Comparison of ENCODE assay signal across 9 mouse cellular contexts in the genomic region with DNA sequence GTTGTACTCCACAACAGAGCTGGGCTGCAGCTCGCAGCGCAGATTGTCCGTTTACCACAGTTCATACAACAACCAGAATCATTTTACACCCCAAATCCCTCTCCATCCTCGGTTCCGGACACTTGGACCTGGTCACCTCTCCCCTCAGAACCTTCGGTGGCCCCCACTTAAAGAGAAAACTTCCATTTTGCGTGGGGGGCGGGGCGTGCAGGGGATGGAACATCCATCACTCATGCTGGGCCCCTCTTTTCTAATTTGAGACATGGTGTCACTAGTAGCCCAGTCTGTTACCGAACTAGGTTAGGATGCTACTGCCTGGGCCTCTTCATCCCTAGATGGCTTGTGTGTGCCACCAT. TPM values are rescaled to one million over a fixed set of nuclear protein-coding genes. Genes with fewer than 3 reads are reported as not detected.
DNase-seq lines count a peak whose midpoint lies in the region; ATAC-seq and TF ChIP-seq lines count a peak whose summit lies in the region.
"Had no signal": no experiment of that assay in that cellular context is flagged by ENCODE, and none has a peak within 500 bp of the region (broad histone marks: within the 10 kb centered on the region; RNA-seq: fewer than 3 reads in every experiment).

No protein-coding gene starts in this region.

- peak overlapping the region; percentile 56 for H3K4me3 ChIP-seq in heart, embryonic 10.5 days
- H3K4me3 ChIP-seq in thymus, adult 2 months (ENCODE audit: control insufficient read depth, insufficient read depth, low read length), result peak overlapping the region; percentile 28
- peak overlapping the region; percentile 36 for H3K4me3 ChIP-seq in intestine, embryonic 14.5 days (ENCODE audit: low read depth, low read length)
- H3K4me3 ChIP-seq in midbrain, embryonic 13.5 days (replicated peaks), result peak overlapping the region; percentile 43

- H3K4me2 ChIP-seq in intestine, embryonic 14.5 days (ENCODE audit: low read length), result peak overlapping the region; percentile 66
- peak overlapping the region; percentile 64 for H3K4me2 ChIP-seq in midbrain, embryonic 13.5 days (replicated peaks)

- peak overlapping the region; percentile 91 for H3K27ac ChIP-seq in heart, embryonic 10.5 days
- peak overlapping the region; percentile 57 for H3K27ac ChIP-seq in thymus, adult 2 months (ENCODE audit: control insufficient read depth, insufficient read depth, low read length)
- peak overlapping the region; percentile 91 for H3K27ac ChIP-seq in intestine, embryonic 14.5 days (ENCODE audit: low read depth)
- H3K27ac ChIP-seq in midbrain, embryonic 13.5 days, result peak overlapping the region; percentile 93

- no peak for TF ChIP-seq POLR2A in thymus, adult 2 months (IDR thresholded peaks at IDR 0.05; ENCODE audit: control insufficient read depth, extremely low read depth, insufficient read depth, low read length, poor library complexity)

- no peaks in the 10 kb centered on the region for H3K9me3 ChIP-seq in heart, embryonic 10.5 days
- no peaks in the 10 kb centered on the region for H3K9me3 ChIP-seq in intestine, embryonic 14.5 days (ENCODE audit: control insufficient read depth, low read length)
- no peaks in the 10 kb centered on the region for H3K9me3 ChIP-seq in midbrain, embryonic 13.5 days

- peak overlapping the region; percentile 66 for H3K9ac ChIP-seq in intestine, embryonic 14.5 days (ENCODE audit: low read length)
- peak overlapping the region; percentile 75 for H3K9ac ChIP-seq in midbrain, embryonic 13.5 days (replicated peaks)

- DNase-seq in heart, embryonic 10.5 days (ENCODE audit: low spot score), result no peak
- no peak for DNase-seq in heart, adult 8-10 months (ENCODE audit: low spot score)
- peak; percentile 51 for DNase-seq in thymus, adult 2 months
- no peak for DNase-seq in thymus, postnatal 25 days
- no peak for DNase-seq in intestine, embryonic 14.5 days (ENCODE audit: low spot score)
- DNase-seq in embryo, embryonic 9.5 days (ENCODE audit: extremely low spot score), result no peak
- DNase-seq in frontal cortex, postnatal 25 days (ENCODE audit: low spot score in 2 of 2), result no peak

- 0 out of 2 replicates have a peak, but pooled peaks have one; percentile 0 for ATAC-seq in intestine, embryonic 14.5 days (replicated peaks; ENCODE audit: low FRiP score, low TSS enrichment, low read depth)
- ATAC-seq in midbrain, embryonic 13.5 days, result peak; percentile 12

- H3K36me3 ChIP-seq in heart, embryonic 10.5 days, result no peaks in the 10 kb centered on the region
- H3K36me3 ChIP-seq in thymus, adult 2 months (ENCODE audit: control insufficient read depth, insufficient read depth, low read length), result no peaks in the 10 kb centered on the region
- no peaks in the 10 kb centered on the region for H3K36me3 ChIP-seq in intestine, embryonic 14.5 days (ENCODE audit: control insufficient read depth, insufficient read depth, low read length)
- H3K36me3 ChIP-seq in midbrain, embryonic 13.5 days, result no peaks in the 10 kb centered on the region

- WGBS in heart, embryonic 10.5 days, result 28% methylated on average over 10 of the region's 10 CpGs
- WGBS in thymus, adult 2 months, result 27% methylated on average over 10 of the region's 10 CpGs
- WGBS in intestine, embryonic 14.5 days, result 15% methylated on average over 10 of the region's 10 CpGs
- WGBS in midbrain, embryonic 13.5 days, result 26% methylated on average over 10 of the region's 10 CpGs

- peaks cover 8% of the 10 kb centered on the region; the same call in 1 of the 2 replicates for H3K4me1 ChIP-seq in heart, embryonic 10.5 days
- H3K4me1 ChIP-seq in thymus, adult 2 months (replicated peaks; ENCODE audit: control insufficient read depth, insufficient read depth, low read length), result peaks cover 7% of the 10 kb centered on the region
- peaks cover 5% of the 10 kb centered on the region; the same call in 1 of the 2 replicates for H3K4me1 ChIP-seq in intestine, embryonic 14.5 days (replicated peaks; ENCODE audit: control insufficient read depth, insufficient read depth, low read length)
- peaks cover 8% of the 10 kb centered on the region for H3K4me1 ChIP-seq in midbrain, embryonic 13.5 days (replicated peaks)

- peaks cover 19% of the 10 kb centered on the region for H3K27me3 ChIP-seq in heart, embryonic 10.5 days (ENCODE audit: insufficient read depth, poor library complexity, severe bottlenecking)
- no peaks in the 10 kb centered on the region for H3K27me3 ChIP-seq in thymus, adult 2 months (ENCODE audit: control insufficient read depth, insufficient read depth, low read length)
- no peaks in the 10 kb centered on the region for H3K27me3 ChIP-seq in intestine, embryonic 14.5 days (replicated peaks; ENCODE audit: control insufficient read depth, insufficient read depth, low read length)
- no peaks in the 10 kb centered on the region for H3K27me3 ChIP-seq in midbrain, embryonic 13.5 days
- H3K27me3 ChIP-seq: Patski had no signal

- TF ChIP-seq CTCF in thymus, adult 2 months (IDR thresholded peaks at IDR 0.05; ENCODE audit: borderline replicate concordance, control insufficient read depth, extremely low read depth, insufficient read depth, low read length, poor library complexity), result no peak

RNA-seq across cellular contexts. Expression of a gene that starts 0.8 kb away (rescaled TPM):
- polyA plus RNA-seq in heart, embryonic 10.5 days (2016; fragmentation: Nextera tagmentation; extraction: Ambion mirVana), result 3.5 and 7.2 TPM in 2 replicates
- total RNA-seq in heart, adult 8-10 months (2022), result 1 to 10 TPM; 3.7 to 5.7 (median 4.8) TPM
- 8.7 and 8.8 TPM in 2 replicates for polyA plus RNA-seq in thymus, adult 2 months (2012; rRNA removed)
- 8.1 and 10.0 TPM in 2 replicates for polyA plus RNA-seq in intestine, embryonic 14.5 days (2014; fragmentation: Nextera tagmentation; extraction: Ambion mirVana)
- polyA plus RNA-seq in midbrain, embryonic 13.5 days (2015; fragmentation: Nextera tagmentation; extraction: Ambion mirVana), result 8.0 and 10.4 TPM in 2 replicates

RNA-seq across cellular contexts. Expression of a gene that starts 9.3 kb away (rescaled TPM):
- 66.0 and 95.8 TPM in 2 replicates for polyA plus RNA-seq in heart, embryonic 10.5 days (2016; fragmentation: Nextera tagmentation; extraction: Ambion mirVana)
- total RNA-seq in heart, adult 8-10 months (2022), result 1 to 10 TPM; 7.0 to 7.4 (median 7.1) TPM
- 121 and 140 TPM in 2 replicates for polyA plus RNA-seq in thymus, adult 2 months (2012; rRNA removed)
- 101 and 106 TPM in 2 replicates for polyA plus RNA-seq in intestine, embryonic 14.5 days (2014; fragmentation: Nextera tagmentation; extraction: Ambion mirVana)
- 49.2 and 49.5 TPM in 2 replicates for polyA plus RNA-seq in midbrain, embryonic 13.5 days (2015; fragmentation: Nextera tagmentation; extraction: Ambion mirVana)

RNA-seq across cellular contexts. Expression of a gene that starts 10.2 kb away (rescaled TPM):
- 2.5 and 3.0 TPM in 2 replicates for polyA plus RNA-seq in heart, embryonic 10.5 days (2016; fragmentation: Nextera tagmentation; extraction: Ambion mirVana)
- 1 to 10 TPM; 3.4 to 6.0 (median 4.8) TPM for total RNA-seq in heart, adult 8-10 months (2022)
- polyA plus RNA-seq in thymus, adult 2 months (2012; rRNA removed), result 93.1 and 103 TPM in 2 replicates
- polyA plus RNA-seq in intestine, embryonic 14.5 days (2014; fragmentation: Nextera tagmentation; extraction: Ambion mirVana), result 11.1 and 14.1 TPM in 2 replicates
- polyA plus RNA-seq in midbrain, embryonic 13.5 days (2015; fragmentation: Nextera tagmentation; extraction: Ambion mirVana), result 0.94 and 1.1 TPM in 2 replicates

RNA-seq across cellular contexts. Expression of a gene that starts 19.7 kb away (rescaled TPM):
- 327 and 389 TPM in 2 replicates for polyA plus RNA-seq in heart, embryonic 10.5 days (2016; fragmentation: Nextera tagmentation; extraction: Ambion mirVana)
- total RNA-seq in heart, adult 8-10 months (2022), result 100 to 1,000 TPM; 106 to 121 (median 110) TPM
- 137 and 140 TPM in 2 replicates for polyA plus RNA-seq in thymus, adult 2 months (2012; rRNA removed)
- polyA plus RNA-seq in intestine, embryonic 14.5 days (2014; fragmentation: Nextera tagmentation; extraction: Ambion mirVana), result 314 and 315 TPM in 2 replicates
- 273 and 291 TPM in 2 replicates for polyA plus RNA-seq in midbrain, embryonic 13.5 days (2015; fragmentation: Nextera tagmentation; extraction: Ambion mirVana)
